Mouse (Mus musculus) 3T3-L1 (cell line): ENCODE measurements at regions not wholly inside any gene's neighbourhood (a gene's known extent, or its start where the extent isn't known, plus 50 kb on each side); places are given as distances from the start of the nearest gene placed in this dataset.

Source experiments
- DNase-seq: peaks from one replicate; pipeline ENCODE4 v3.0.0-alpha.2; 2015; ENCODE audit warnings: low read depth, low spot score

- DNase-seq = no peak
Measured at GRCm38 (mm10) chr13:91274131-91274530, 50.4 kb upstream of the Atg10 start.

- DNase-seq = no peak
Measured at GRCm38 (mm10) chr13:91274615-91275014, 50.8 kb upstream of the Atg10 start.

DNA sequence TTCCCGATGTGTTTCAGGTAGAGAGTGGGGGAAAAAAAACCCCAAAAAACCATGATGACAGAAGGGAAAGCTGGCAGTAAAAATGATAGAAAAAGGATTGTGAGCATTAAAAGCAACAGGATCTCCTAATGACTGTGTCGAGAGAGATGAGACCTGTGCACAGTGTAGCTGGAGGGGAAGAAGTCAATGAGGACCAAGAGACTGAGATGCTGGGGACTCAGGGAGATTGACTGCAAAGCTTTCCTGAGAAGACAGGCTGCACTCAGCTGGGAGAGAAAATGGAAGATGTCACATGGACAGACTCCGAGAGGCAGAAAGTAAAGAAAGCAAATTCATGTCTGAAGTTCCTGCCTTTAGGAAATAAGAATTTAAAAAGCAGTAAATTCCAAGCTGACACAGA lies 55.7 kb upstream of the Atg10 start:
- DNase-seq = no peak

- no peak for DNase-seq
Measured at GRCm38 (mm10) chr13:91295552-91296170, 71.9 kb upstream of the Atg10 start.

DNA sequence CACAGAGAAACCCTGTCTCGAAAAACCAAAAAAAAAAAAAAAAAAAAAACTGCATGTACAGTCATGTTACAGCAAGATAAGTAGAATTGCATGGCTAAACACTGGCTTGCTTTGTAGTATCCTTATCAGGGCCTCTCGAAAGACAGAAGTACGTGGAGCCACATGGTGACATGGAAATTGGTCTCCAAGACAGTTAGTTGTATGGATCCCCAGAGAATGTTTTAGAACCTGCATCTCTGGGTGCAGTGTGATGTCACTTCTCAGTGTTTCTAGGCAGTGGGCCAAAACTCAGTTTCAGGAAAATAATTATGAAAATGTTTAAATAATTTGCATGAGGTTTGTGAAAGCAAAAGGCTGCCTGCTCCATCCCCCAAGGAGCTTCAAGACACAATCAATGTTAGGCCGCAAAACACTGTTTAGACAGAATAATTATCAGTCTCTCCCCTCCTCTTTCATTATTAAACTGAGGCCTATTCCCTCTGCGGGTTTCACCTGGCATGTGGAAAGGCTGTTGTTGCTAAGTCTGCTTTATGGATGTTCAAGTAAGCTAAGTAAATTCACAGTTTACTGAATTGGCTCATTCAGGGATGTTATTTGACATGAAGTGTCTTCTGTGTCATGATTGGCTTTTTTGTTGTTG lies 72.9 kb upstream of the Atg10 start:
- DNase-seq = no peak

DNA sequence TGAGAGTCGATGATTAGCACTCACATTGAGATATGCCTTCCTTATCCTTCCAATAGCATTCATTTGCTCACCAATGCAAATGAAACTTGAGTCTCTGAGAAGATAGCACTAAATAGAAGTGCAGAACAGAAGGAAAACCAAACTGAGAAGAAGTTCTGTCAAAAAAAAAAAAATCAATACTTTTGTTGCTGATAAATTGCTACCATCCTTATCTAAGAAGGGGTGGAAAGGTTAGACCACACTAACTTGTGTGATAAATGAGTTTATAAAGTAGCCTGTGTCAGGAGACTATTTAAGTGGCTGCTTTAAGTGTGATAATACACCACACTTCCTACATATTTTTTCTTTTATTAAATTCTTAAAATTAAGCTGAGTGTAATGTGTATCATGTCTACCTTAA lies 78.1 kb upstream of the Atg10 start:
- DNase-seq = no peak

DNA sequence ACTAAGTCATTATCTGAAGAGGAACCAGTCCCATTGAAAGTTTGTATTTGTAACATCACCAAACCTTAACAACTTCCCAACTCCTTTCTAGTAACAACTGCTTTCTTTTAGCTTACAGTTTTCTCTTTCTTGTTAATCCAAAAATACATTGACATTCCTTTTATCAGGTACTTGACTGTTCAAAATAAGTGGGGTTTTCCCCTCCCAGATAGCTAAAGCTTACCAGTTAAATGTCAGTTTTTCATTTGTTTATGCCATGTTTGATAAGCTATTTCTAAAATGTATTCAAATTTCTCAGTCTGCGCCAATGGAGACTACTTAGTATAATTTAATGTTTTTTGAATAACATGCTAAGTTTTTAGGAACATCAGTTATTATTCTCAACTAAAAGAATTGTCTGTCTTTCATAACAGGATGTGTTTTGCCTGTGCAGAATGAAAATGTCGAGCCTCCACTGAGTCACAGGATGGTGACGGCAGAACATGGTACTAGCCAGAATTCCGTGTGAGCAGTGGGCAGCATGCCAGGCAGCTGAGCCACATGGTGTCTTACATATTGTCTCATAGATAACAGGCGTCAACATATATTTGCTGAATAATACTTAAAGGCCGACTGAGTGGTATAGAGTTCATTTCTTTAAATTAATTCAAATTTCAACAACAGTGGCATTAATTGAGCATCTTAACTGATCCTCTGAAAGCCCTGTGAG lies 82.1 kb upstream of the Atg10 start:
- peak; percentile 51 for DNase-seq

GRCm38 (mm10) chr13:91306545-91306944 lies 82.8 kb upstream of the Atg10 start:
- peak; percentile 48 for DNase-seq

DNA sequence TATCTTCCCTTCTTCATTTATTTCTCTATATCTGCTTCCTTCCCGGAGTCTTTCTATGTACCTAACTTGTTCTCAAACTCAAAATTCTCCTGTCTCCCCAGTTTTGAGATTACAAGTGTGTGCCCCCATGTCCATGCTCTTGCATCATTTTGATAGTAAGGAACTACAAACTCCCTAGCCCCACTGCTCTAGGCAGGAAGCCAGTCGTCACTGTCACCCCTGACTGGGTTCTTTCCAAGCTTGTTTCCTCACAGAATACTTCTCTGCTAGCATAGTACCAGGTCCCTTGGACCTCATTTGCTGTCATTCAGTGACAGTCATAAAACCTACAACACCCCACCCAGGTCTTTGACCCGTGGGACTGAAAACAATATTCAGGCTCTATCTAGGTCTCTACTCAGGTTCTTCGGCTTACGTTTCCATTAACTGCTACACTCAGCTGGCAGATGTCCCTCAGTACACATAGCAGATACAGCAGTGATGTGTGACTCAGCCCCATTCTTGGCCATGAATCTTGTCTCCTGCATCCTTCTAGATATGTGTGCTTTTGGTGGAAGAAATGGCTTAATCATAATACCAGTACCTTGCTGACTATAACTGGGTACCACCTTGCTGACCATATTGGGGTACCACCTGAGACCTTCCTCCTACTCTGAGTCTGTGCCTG lies 89.3 kb upstream of the Atg10 start:
- DNase-seq = peak; percentile 75

GRCm38 (mm10) chr13:91322331-91322730 lies 98.6 kb upstream of the Atg10 start:
- no peak for DNase-seq

- no peak for DNase-seq
Measured at GRCm38 (mm10) chr13:91326834-91327233, 103.1 kb upstream of the Atg10 start.

DNA sequence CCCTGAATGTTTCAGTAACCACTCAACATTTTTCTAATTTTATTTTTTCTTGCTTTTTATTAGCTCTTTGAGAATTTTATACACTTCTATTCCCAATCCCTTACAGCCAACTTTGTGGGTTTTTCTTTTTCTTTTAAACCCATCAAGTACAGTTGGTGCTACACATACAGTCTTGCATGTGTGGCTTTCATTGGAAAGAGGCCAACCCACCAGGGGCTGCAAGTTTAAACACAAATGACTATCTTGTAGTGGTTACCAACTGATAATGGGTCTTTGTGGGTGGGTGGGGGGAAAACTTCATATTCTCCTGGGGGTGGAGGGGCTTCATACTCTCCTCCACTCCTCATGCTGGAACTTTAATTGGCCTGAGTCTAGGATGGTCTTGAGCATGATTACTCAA lies 110.5 kb upstream of the Atg10 start:
- no peak for DNase-seq

GRCm38 (mm10) chr13:91344139-91344538 lies 115.9 kb upstream of the Ssbp2 start:
- DNase-seq = no peak

- no peak for DNase-seq
Measured at GRCm38 (mm10) chr13:91348489-91349083, 111.5 kb upstream of the Ssbp2 start.

GRCm38 (mm10) chr13:91352311-91352710 lies 107.8 kb upstream of the Ssbp2 start:
- DNase-seq = no peak

DNA sequence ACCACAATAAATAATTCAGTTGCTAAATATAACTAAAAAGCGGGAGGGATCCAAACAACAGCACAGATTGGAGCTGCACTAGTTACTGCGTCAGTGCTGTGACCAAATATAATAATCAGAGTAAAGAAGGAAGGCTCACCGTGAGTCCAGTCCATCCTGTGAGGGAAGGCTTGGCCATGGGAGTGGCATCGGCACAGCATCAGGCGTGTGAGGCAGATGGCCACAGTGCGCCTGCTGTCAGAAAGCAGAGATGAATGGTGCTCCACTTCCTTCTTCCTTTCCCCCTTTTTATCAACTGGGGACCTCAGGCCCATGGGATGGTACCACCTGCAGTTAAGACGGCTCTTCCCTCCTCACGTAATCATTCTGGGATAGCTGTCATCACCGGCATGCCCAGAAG lies 103.6 kb upstream of the Ssbp2 start:
- DNase-seq = no peak

DNA sequence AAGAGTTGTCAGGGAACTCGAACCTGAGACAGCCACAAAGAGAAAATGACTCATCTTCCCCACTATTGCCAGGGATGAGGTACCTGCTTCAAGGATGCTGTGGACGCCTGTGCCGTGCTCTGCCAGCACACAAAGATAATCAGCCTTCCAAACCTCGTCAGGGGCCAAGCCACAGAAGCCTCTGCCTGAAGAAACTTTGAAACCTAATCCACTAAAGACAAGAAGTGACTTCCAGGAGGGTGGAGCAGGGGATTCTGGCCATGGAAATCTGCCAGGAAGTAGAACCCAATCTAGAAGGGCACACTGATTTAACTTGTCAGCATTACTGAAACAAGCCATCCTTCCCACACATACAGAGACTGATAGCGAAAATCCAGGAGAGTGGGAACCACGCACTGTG lies 100.0 kb upstream of the Ssbp2 start:
- DNase-seq = peak; percentile 19

DNA sequence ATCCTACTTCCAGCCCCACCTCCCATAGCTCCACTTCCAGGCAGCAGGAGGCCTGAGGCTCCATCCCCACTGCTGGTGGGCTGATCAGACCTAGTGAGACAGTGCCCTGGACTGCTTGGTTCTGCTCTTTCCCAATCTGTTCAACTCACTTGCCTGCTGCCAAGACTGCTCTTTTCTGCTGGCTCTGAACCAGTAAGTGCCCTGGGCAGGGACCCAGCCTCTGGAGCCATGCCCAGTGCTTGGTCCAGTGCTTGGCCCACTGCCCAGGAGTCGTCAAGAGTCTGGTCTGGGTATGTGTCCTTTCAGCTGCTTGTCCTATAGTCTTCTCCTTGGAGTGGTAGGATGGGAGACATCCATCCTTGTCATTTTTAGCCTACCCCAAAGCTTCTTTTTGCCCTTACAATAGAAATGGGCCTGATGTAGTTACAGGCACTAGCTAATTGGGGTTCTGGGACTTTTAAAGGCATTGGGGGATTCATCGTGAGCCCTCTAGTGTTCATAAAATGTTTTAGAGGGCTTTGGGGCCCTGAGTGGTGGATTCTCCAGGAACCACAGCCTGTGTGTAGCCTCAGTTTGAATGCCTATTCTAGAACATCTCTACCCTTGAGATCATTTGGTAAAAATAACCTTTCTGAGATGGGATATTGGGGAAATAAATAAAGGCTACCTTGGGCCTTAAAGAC lies 94.7 kb upstream of the Ssbp2 start:
- peak; percentile 86 for DNase-seq

GRCm38 (mm10) chr13:91366540-91366939 lies 93.5 kb upstream of the Ssbp2 start:
- DNase-seq = peak; percentile 38

GRCm38 (mm10) chr13:91367896-91368556 lies 92.1 kb upstream of the Ssbp2 start:
- DNase-seq = no peak

DNA sequence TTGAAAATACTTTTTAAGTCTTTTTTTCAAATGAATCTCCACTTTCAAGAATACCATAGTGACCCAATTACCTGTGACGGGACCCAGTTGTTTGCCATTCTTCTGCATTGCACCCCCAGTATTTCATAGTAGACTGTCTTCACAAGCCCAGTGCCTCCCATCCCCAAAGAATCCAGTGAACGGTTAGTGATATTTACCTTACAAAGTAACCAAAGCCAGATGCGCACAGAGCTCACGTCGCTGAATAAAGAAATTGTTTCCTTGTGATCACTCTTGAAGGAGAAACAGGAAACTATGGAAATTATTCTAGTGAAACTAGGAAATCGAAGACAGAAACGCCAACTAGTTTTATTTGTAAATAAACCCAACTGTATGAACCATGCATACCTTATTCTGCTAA lies 91.4 kb upstream of the Ssbp2 start:
- DNase-seq = no peak
